Mouse (Mus musculus) heart, embryonic 15.5 days (tissue): Measurements from ENCODE around the gene Csf1. TPM values are rescaled to one million over a fixed set of nuclear protein-coding genes. Genes with fewer than 3 reads are reported as not detected.

ENCODE experiments used
- ATAC-seq: fragments of 200-750 bp; cut with Nextera tagmentation; replicated peaks from 2 replicates; pipeline ENCODE4 v1.8.0; 2017; ENCODE audit warnings: low read depth, moderate TSS enrichment; ENCODE audit not compliant: insufficient number of reproducible peaks, insufficient read depth, low FRiP score
- H3K27ac ChIP-seq: fragments of 300-500 bp; sonication (generic); 2 replicates; pipeline ENCODE4 v1.5.1; 2015; ENCODE audit warnings: mild to moderate bottlenecking, inconsistent platforms
- H3K27me3 ChIP-seq: fragments of 300-500 bp; sonication (generic); 2 replicates; pipeline ENCODE4 v1.6.1; 2015; ENCODE audit warnings: inconsistent platforms
- H3K36me3 ChIP-seq: fragments of 300-500 bp; sonication (generic); 2 replicates; pipeline ENCODE4 v1.6.1; 2015; ENCODE audit warnings: mild to moderate bottlenecking, inconsistent platforms
- H3K4me1 ChIP-seq: fragments of 300-500 bp; sonication (generic); replicated peaks from 2 replicates; pipeline ENCODE4 v1.6.1; 2015; ENCODE audit warnings: inconsistent platforms
- H3K4me2 ChIP-seq: fragments of 300-500 bp; sonication (generic); 2 replicates; pipeline ENCODE4 v1.6.1; 2015; ENCODE audit warnings: inconsistent platforms, mild to moderate bottlenecking, moderate library complexity
- H3K4me3 ChIP-seq: fragments of 300-500 bp; sonication (generic); 2 replicates; pipeline ENCODE4 v1.5.1; 2015; ENCODE audit warnings: mild to moderate bottlenecking, inconsistent platforms
- H3K9ac ChIP-seq: fragments of 300-500 bp; sonication (generic); 2 replicates; pipeline ENCODE4 v1.6.1; 2015; ENCODE audit warnings: mild to moderate bottlenecking, inconsistent platforms
- H3K9me3 ChIP-seq: fragments of 300-500 bp; sonication (generic); replicated peaks from 2 replicates; pipeline ENCODE4 v1.6.1; 2016; ENCODE audit warnings: inconsistent platforms
- WGBS: fragments of 180-500 bp; shearing (Covaris S2); methylation state at CpG from one replicate; pipeline ENCODE4 v1.1.7; 2015; ENCODE audit warnings: mixed read lengths; 5-methylcytosine and 5-hydroxymethylcytosine counted together
- polyA plus RNA-seq: library from polyadenylated mRNA; unstranded; fragments of >200 nt; fragmentation: Nextera tagmentation; extraction: Ambion mirVana; gene quantifications from 2 replicates; pipeline ENCODE4 v1.2.1, GENCODE M21; 2015

The Csf1 gene
- polyA plus RNA-seq, 1 experiment from 2014 or later: 8.0 TPM

DNA sequence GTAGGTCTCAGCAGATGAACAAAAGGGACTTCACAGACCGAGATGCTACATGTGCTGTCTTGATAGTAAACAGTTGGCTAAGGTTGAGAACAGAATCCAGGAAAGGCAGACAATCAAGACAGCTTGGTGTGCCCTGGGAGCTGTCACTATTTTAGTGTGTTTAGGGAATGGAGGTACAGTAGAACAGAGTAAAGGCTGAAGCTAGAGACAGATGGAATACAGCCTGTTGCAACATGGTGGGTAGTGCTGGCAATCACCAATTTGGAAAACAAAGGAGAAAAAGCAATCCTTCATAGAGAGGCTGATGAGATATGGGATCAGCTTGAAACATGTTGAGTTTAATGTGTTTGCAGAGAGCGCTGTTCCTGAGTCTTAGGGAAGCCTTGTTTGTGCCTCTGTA lies 59.6 kb downstream of the Csf1 start:
- Histone ChIP-seq H3K4me1 (peaks cover 14% of the 10 kb centered on the region), H3K9me3 (no peaks in the 10 kb centered on the region), H3K9ac (no peak overlapping the region), H3K36me3 (no peaks in the 10 kb centered on the region), H3K4me2 (no peak overlapping the region), H3K27me3 (no peaks in the 10 kb centered on the region), H3K4me3 (no peak overlapping the region), H3K27ac (no peak overlapping the region)
- 89% methylated on average over 2 of the region's 2 CpGs for WGBS
- ATAC-seq: no peak

DNA sequence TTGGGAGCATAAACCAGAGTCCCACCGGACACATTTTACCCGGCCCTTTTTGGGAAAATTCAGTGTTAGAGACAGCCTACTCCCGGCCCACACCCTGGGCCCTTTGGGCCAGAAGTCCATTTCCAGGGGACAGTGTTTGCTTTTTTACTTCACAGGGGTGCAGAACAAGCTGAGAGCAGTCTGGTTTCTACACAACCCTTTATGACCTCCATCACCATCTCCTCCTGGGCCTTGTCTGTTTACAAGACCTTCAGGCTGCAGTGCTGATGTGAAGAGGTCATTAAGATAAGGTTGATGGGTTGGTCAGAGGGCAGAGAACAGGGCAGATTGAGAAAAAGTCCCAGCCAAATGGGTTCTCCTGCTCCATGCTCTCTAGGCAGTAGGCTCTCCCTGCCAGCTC lies 63.4 kb downstream of the Csf1 start:
- Histone ChIP-seq H3K27ac (no peak overlapping the region), H3K4me1 (peaks cover 22% of the 10 kb centered on the region), H3K4me2 (peak overlapping the region; percentile 30), H3K4me3 (peak overlapping the region; percentile 87; the same call in 1 of the 2 replicates), H3K9me3 (no peaks in the 10 kb centered on the region), H3K9ac (no peak overlapping the region), H3K27me3 (no peaks in the 10 kb centered on the region), H3K36me3 (no peaks in the 10 kb centered on the region)
- ATAC-seq: no peak
- WGBS: 36% methylated on average over 3 of the region's 3 CpGs

DNA sequence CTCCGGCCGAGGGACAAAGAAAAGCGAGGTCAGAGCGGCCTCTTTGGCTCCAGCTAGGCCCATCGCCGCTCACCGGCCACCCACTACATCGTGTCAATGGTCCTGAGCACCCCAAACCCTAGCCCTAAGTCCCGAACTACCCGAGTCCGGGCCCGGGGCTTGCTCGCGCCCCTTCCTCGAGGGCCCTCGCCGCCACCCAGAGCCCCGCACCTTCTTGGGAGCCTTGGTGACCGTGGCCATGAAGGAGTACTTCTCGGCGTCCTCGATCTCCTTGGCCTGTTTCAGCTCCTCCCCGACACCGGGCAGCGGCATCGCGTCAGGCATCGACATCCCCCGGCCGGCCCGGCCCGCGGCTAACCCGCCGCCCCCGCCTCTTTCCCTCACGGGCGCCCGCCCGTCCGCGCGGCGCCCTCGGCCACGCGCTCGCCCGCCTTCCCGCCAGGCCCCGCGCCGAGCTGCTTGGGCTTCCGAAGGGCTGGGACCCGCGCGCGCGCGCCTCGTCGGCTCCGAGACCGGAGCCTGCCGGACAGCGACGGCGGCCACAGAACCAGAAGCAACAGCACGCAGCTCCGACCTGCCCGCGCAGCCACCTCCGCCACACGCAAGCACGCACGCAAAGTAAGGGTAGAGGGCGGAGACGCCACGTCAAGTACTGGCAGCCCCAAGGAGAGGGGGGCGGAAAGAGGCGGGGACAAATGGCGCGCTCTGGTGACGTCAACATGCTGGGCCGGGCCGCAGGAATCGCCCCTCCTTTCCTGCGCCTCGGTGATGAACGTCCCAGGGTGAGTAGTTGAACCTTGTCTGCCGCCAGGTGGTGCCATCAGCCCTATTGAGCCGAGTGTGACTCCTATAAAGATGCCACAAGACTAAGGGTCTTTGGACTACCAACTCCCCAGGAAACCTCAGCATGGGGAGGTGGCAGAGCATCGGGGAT lies 64.1 kb downstream of the Csf1 start, which contains the start of gene Ahcyl1:
Gene Ahcyl1 (minus strand): TSS at position 613 of the 934 bp plus-strand sequence.
- Histone ChIP-seq H3K4me1 (peaks cover 25% of the 10 kb centered on the region), H3K9ac (peak within 1 kb of the TSS; percentile 92), H3K4me3 (peak within 1 kb of the TSS; percentile 87), H3K27ac (peak within 1 kb of the TSS; percentile 97), H3K36me3 (no peaks in the 10 kb centered on the region), H3K27me3 (no peaks in the 10 kb centered on the region), H3K9me3 (no peaks in the 10 kb centered on the region), H3K4me2 (peak within 1 kb of the TSS; percentile 64)
- WGBS: under 1% methylated on average over 93 of the region's 93 CpGs
- peak; percentile 98 for ATAC-seq

- Histone ChIP-seq H3K4me1 (peaks cover 33% of the 10 kb centered on the region), H3K4me2 (peak overlapping the region; percentile 64), H3K27me3 (no peaks in the 10 kb centered on the region), H3K36me3 (no peaks in the 10 kb centered on the region), H3K9ac (peak overlapping the region; percentile 92), H3K4me3 (peak overlapping the region; percentile 87), H3K9me3 (no peaks in the 10 kb centered on the region), H3K27ac (peak overlapping the region; percentile 97)
- WGBS: 5% methylated on average over 16 of the region's 16 CpGs
- ATAC-seq: no peak
These were observed 64.9 kb downstream of the Csf1 start for GRCm38 (mm10) chr3:107695219-107695947.

- no peaks in the 10 kb centered on the region for H3K36me3 ChIP-seq
- no peak overlapping the region for H3K27ac ChIP-seq
- peak overlapping the region; percentile 64 for H3K4me2 ChIP-seq
- no peaks in the 10 kb centered on the region for H3K27me3 ChIP-seq
- no peak overlapping the region for H3K9ac ChIP-seq
- H3K9me3 ChIP-seq: no peaks in the 10 kb centered on the region
- peaks cover 40% of the 10 kb centered on the region for H3K4me1 ChIP-seq
- no peak for ATAC-seq
- peak overlapping the region; percentile 87 for H3K4me3 ChIP-seq
- WGBS: 63% methylated on average over 2 of the region's 2 CpGs
These were observed 65.9 kb downstream of the Csf1 start for GRCm38 (mm10) chr3:107694256-107694900.

Other genes starting within 250 kb of the Csf1 start
- 4.7 TPM in 2 replicates for gene Slc6a17, start 242.5 kb downstream of the Csf1 start, polyA plus RNA-seq
- not detected in 2 replicates for gene Ubl4b, start 205.4 kb downstream of the Csf1 start, polyA plus RNA-seq
- gene Alx3, start 165.4 kb downstream of the Csf1 start, polyA plus RNA-seq: 0.29 and 0.33 TPM in 2 replicates
- gene Gm10961, start 129.1 kb downstream of the Csf1 start, polyA plus RNA-seq: not detected in 2 replicates
- gene Strip1, start 128.8 kb downstream of the Csf1 start, polyA plus RNA-seq: 30.9 and 35.3 TPM in 2 replicates
- 47.3 and 54.6 TPM in 2 replicates for gene Ahcyl1, start 63.9 kb downstream of the Csf1 start, polyA plus RNA-seq
- gene Eps8l3, start 116.8 kb upstream of the Csf1 start, polyA plus RNA-seq: not detected in 2 replicates
- 111 and 122 TPM in 2 replicates for gene Gstm5, start 135.4 kb upstream of the Csf1 start, polyA plus RNA-seq
- 22.1 and 23.1 TPM in 2 replicates for gene Gstm7, start 171.3 kb upstream of the Csf1 start, polyA plus RNA-seq
- gene Gstm6, start 183.3 kb upstream of the Csf1 start, polyA plus RNA-seq: 10.4 TPM in 2 replicates
- gene Gstm3, start 208.8 kb upstream of the Csf1 start, polyA plus RNA-seq: 0.30 TPM in 1 of 2 replicates, not detected in the other
- 71.9 and 82.1 TPM in 2 replicates for gene Gstm2, start 226.0 kb upstream of the Csf1 start, polyA plus RNA-seq